Mouse (Mus musculus) lung, adult 2 months (tissue): ENCODE results near the gene Ccp110.

Experiments
- CTCF ChIP-seq: fragments of 200-500 bp; IDR thresholded peaks from 2 replicates; pipeline ENCODE4 v1.5.1; 2011; ENCODE audit warnings: mild to moderate bottlenecking, low read length, control low read depth; ENCODE audit not compliant: insufficient read depth
- POLR2A ChIP-seq: fragments of 200-500 bp; IDR thresholded peaks from 2 replicates; pipeline ENCODE4 v1.6.1; 2011; ENCODE audit warnings: low read depth, mild to moderate bottlenecking, control low read depth, low read length, borderline replicate concordance; ENCODE audit errors: extremely low read depth

DNA sequence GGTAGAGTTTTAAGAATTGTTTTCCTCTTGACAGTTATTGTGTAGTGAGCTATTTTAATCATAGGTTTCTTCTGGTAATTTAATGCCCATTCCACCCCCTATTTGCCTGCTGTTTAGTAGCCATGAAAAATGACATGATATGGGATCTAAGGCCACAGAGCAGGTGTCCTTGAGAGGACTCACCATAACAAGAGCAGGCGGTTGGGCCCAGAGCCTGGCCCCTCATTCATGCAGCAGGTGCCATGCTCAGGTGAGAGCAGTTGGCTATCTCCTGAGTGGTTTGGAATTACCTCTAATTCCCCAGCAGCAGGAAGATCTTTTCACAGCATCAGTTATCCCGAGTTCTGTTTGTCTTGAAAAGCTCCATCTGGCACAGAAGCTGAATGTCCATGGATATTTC, 13.1 kb downstream of the Ccp110 start:
- no peak for TF ChIP-seq POLR2A
- TF ChIP-seq CTCF = no peak
